Mouse (Mus musculus): ENCODE data around the gene Gemin5. TPM values are rescaled to one million over a fixed set of nuclear protein-coding genes. Genes with fewer than 3 reads are reported as not detected.

The Gemin5 gene
- polyA plus RNA-seq, 1 experiment from 2014 or later: 5.3 TPM

DNA sequence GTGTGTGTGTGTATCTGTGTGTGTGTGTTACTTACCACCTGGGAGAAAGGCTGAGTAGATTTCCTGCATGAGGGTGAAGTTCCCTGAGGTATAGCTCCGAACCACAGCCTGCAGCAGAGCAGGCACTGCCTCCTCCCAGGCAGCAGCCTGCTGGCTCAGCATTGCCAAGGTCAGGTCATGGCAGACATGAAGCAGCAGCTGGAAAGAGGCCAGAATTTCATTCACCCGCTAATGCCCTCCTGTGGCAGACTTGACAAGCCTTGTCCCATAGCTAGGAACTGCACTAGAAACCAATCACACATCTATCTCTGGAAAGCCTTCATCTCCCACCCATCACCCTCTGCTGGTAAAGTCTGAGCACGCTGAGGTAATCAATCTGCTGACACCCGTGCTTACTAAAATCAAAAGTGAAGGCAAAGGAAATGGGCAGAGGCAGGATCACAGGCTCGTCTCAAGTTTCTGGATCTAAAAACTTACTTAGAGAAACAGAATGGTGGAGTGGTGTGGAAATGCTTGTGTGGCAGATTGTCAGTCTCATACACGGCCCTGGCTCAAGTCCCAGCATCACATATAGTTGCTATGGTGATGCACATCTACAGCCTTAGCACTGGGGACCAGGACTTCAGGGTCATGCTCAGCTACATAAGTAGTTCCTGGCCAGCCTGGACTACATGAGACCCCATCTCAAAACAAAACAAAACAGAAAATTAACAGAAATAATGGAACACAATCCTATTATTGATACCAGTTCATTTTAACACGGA is 41.8 kb downstream of the Gemin5 start:
- TF ChIP-seq EP300 (IDR thresholded peaks at IDR 0.05; ENCODE audit: low read depth) (no peak), CTCF (IDR thresholded peaks at IDR 0.05; ENCODE audit: low read depth) (peak; percentile 48)
- H3K4me3 ChIP-seq (ENCODE audit: low read depth, low read length): no peak overlapping the region
- H3K36me3 ChIP-seq (replicated peaks; ENCODE audit: insufficient read depth, low read length): peaks cover 61% of the 10 kb centered on the region
- 64% methylated on average over 7 of the region's 7 CpGs for WGBS (ENCODE audit: insufficient replicate concordance)
- 0 out of 2 replicates have a peak overlapping the region, but pooled peaks have one; percentile 41 for H3K27ac ChIP-seq (ENCODE audit: low read depth)
- ATAC-seq (peak; percentile 46), DNase-seq (peak; percentile 56)
- peaks cover 8% of the 10 kb centered on the region; the same call in 1 of the 2 replicates for H3K4me1 ChIP-seq (ENCODE audit: insufficient read depth)
- no peaks in the 10 kb centered on the region for H3K9me3 ChIP-seq (ENCODE audit: low read length)
- H3K9ac ChIP-seq (replicated peaks): no peak overlapping the region
- no peaks in the 10 kb centered on the region for H3K27me3 ChIP-seq (ENCODE audit: insufficient read depth, low read length)
- H3K4me2 ChIP-seq (ENCODE audit: low read depth, low read length): no peak overlapping the region

DNA sequence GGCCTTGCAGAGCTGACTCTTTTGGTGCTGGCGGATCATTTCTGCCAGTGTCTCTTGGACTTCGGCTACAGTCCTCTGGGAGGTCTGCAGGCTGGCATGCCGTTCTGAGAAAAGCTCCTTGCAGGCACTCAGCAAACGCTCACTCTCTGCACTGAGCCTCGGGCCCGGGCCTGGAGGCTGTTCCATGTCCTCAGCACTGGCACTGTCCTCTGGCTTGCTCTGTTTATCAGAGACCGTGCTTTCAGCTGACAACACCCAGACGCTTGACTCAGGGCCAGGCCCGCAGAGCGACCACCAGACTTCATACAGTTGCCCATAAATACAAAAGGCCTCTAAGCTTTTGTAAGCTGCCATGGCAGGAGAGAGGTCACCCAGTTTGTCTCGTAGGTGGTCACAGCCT is 43.3 kb downstream of the Gemin5 start:
- Histone ChIP-seq H3K27me3 (ENCODE audit: insufficient read depth, low read length) (no peaks in the 10 kb centered on the region), H3K4me2 (ENCODE audit: low read depth, low read length) (no peak overlapping the region), H3K9me3 (ENCODE audit: low read length) (no peaks in the 10 kb centered on the region), H3K4me1 (ENCODE audit: insufficient read depth) (peaks cover 8% of the 10 kb centered on the region; the same call in 1 of the 2 replicates), H3K4me3 (ENCODE audit: low read depth, low read length) (no peak overlapping the region), H3K9ac (replicated peaks) (no peak overlapping the region), H3K36me3 (replicated peaks; ENCODE audit: insufficient read depth, low read length) (peaks cover 64% of the 10 kb centered on the region), H3K27ac (ENCODE audit: low read depth) (no peak overlapping the region)
- DNase-seq: no peak
- TF ChIP-seq CTCF (IDR thresholded peaks at IDR 0.05; ENCODE audit: low read depth) (no peak), EP300 (IDR thresholded peaks at IDR 0.05; ENCODE audit: low read depth) (no peak)
- no peak for ATAC-seq
- WGBS (ENCODE audit: insufficient replicate concordance): 87% methylated on average over 11 of the region's 11 CpGs

DNA sequence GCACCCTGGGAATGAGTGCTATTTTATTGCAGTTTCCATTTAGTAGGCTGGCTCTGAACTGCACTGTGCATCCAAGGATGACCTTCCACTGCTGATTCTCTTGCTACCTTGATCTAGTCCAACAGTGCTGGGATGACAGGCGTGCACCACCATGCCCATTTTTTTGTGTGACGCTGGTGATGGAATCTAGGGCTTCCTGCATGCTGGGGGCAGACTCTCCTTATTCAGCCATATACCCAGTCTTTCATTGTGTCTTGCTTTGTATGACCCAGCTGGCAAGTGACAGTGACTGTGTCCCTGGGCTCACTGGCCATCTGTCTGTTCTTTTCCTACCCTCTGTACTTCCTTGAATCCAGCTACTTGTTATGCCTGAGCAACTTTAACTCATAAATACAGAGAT is 44.6 kb downstream of the Gemin5 start:
- Histone ChIP-seq H3K27me3 (ENCODE audit: insufficient read depth, low read length) (no peaks in the 10 kb centered on the region), H3K36me3 (replicated peaks; ENCODE audit: insufficient read depth, low read length) (peaks cover 64% of the 10 kb centered on the region), H3K27ac (ENCODE audit: low read depth) (no peak overlapping the region), H3K4me1 (ENCODE audit: insufficient read depth) (peaks cover 8% of the 10 kb centered on the region; the same call in 1 of the 2 replicates), H3K4me3 (ENCODE audit: low read depth, low read length) (no peak overlapping the region), H3K4me2 (ENCODE audit: low read depth, low read length) (no peak overlapping the region), H3K9ac (replicated peaks) (no peak overlapping the region), H3K9me3 (ENCODE audit: low read length) (no peaks in the 10 kb centered on the region)
- DNase-seq (no peak), ATAC-seq (no peak)
- 80% methylated on average over 2 of the region's 2 CpGs for whole genome bisulfite sequencing (ENCODE audit: insufficient replicate concordance)
- TF ChIP-seq CTCF (IDR thresholded peaks at IDR 0.05; ENCODE audit: low read depth): no peak
- no peak for TF ChIP-seq EP300 (IDR thresholded peaks at IDR 0.05; ENCODE audit: low read depth)

DNA sequence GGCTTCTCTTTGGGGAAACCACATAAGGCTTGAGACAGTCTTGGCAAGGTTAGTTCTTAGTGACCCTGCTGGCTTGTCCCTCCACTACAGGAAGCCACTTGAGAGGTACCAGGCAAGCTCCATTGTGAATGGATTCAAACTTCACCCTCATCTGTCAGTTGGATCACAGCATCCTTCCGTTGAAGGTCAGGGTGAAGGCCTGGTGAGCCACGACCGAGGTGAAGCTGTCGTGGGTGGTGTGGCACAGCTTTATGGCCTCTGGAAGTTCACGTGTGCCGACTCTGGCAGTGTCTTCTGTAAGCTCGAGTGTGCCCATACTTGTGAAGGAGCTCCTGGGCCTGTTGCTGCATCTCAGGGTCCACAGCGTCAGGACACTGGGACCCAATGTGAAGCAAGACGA is 47.0 kb downstream of the Gemin5 start:
- peaks cover 70% of the 10 kb centered on the region for H3K36me3 ChIP-seq (replicated peaks; ENCODE audit: insufficient read depth, low read length)
- no peaks in the 10 kb centered on the region for H3K9me3 ChIP-seq (ENCODE audit: low read length)
- ATAC-seq: no peak
- no peak overlapping the region for H3K9ac ChIP-seq (replicated peaks)
- 84% methylated on average over 9 of the region's 9 CpGs for WGBS (ENCODE audit: insufficient replicate concordance)
- no peak overlapping the region for H3K27ac ChIP-seq (ENCODE audit: low read depth)
- no peak for DNase-seq
- no peaks in the 10 kb centered on the region for H3K27me3 ChIP-seq (ENCODE audit: insufficient read depth, low read length)
- TF ChIP-seq CTCF (IDR thresholded peaks at IDR 0.05; ENCODE audit: low read depth) (no peak), EP300 (IDR thresholded peaks at IDR 0.05; ENCODE audit: low read depth) (no peak)
- no peak overlapping the region for H3K4me2 ChIP-seq (ENCODE audit: low read depth, low read length)
- no peaks in the 10 kb centered on the region for H3K4me1 ChIP-seq (ENCODE audit: insufficient read depth)
- H3K4me3 ChIP-seq (ENCODE audit: low read depth, low read length): no peak overlapping the region

DNA sequence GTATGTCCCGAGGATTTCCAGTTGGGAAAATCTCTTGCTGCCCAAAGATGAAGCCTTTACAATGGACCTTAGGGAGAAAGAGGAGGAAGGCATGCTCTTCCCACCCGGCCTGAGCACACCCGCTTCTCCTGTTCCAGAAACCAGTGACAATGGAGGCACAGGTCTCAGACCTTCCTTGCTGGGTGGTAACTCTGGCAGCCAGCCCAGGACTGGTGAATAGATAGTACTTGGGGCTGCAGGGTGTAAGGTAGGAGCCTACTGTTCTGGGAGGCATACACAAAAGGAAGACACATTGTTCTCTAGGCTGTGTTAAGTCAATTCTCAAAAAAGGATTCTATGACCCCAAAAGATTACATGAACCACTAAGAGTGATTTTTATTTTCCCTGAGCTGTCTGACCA is 47.7 kb downstream of the Gemin5 start:
- Histone ChIP-seq H3K4me3 (ENCODE audit: low read depth, low read length) (no peak overlapping the region), H3K36me3 (replicated peaks; ENCODE audit: insufficient read depth, low read length) (peaks cover 73% of the 10 kb centered on the region), H3K4me1 (ENCODE audit: insufficient read depth) (no peaks in the 10 kb centered on the region), H3K27ac (ENCODE audit: low read depth) (no peak overlapping the region), H3K27me3 (ENCODE audit: insufficient read depth, low read length) (no peaks in the 10 kb centered on the region), H3K9me3 (ENCODE audit: low read length) (no peaks in the 10 kb centered on the region), H3K9ac (replicated peaks) (no peak overlapping the region), H3K4me2 (ENCODE audit: low read depth, low read length) (no peak overlapping the region)
- ATAC-seq (no peak), DNase-seq (no peak)
- 76% methylated on average over 3 of the region's 3 CpGs for WGBS (ENCODE audit: insufficient replicate concordance)
- no peak for TF ChIP-seq EP300 (IDR thresholded peaks at IDR 0.05; ENCODE audit: low read depth)
- no peak for TF ChIP-seq CTCF (IDR thresholded peaks at IDR 0.05; ENCODE audit: low read depth)

DNA sequence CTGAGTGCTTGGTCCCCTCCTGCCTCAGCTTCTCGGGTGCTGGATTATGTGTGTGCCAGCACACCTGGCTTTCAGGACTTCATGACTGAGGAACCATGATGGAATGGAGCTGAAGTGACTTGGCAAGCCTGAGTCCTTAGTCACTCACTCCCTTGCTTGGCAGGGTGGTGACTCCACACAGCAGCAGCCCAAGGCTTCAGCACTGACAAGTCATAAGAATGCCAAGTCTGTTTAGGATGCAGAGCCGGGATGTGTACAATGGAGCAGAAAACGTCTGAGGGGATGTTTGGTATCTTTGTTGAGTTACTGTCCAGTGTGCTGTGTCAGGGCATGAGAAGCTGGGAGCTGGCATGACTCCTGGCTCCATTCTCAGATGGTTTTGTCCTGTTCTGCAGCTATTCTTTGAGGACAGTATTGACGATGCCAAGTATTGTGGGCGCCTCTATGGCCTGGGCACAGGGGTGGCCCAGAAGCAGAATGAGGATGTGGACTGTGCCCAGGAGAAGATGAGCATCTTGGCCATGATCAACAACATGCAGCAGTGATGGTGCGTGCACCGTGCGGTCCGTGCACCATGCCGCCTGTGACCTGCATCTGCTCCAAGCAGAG is 51.2 kb downstream of the Gemin5 start:
- no peak for ATAC-seq
- Histone ChIP-seq H3K27me3 (ENCODE audit: insufficient read depth, low read length) (no peaks in the 10 kb centered on the region), H3K9ac (replicated peaks) (no peak overlapping the region), H3K27ac (ENCODE audit: low read depth) (no peak overlapping the region), H3K4me2 (ENCODE audit: low read depth, low read length) (no peak overlapping the region), H3K4me1 (ENCODE audit: insufficient read depth) (no peaks in the 10 kb centered on the region), H3K4me3 (ENCODE audit: low read depth, low read length) (no peak overlapping the region), H3K36me3 (replicated peaks; ENCODE audit: insufficient read depth, low read length) (peaks cover 75% of the 10 kb centered on the region), H3K9me3 (ENCODE audit: low read length) (no peaks in the 10 kb centered on the region)
- TF ChIP-seq CTCF (IDR thresholded peaks at IDR 0.05; ENCODE audit: low read depth) (no peak), EP300 (IDR thresholded peaks at IDR 0.05; ENCODE audit: low read depth) (no peak)
- no peak for DNase-seq
- 85% methylated on average over 10 of the region's 10 CpGs for WGBS (ENCODE audit: insufficient replicate concordance)
